Mouse (Mus musculus) MEL (cell line): Measurements from ENCODE around the gene Samd3. TPM values are rescaled to one million over a fixed set of nuclear protein-coding genes. Genes with fewer than 3 reads are reported as not detected.

Experiments
- DNase-seq: peaks from one replicate; pipeline ENCODE4 v3.0.0; 2011; ENCODE audit warnings: low read depth, low spot score
- H3K27ac ChIP-seq: 2 replicates; pipeline ENCODE4 v1.5.1; 2012; ENCODE audit warnings: low read depth, mild to moderate bottlenecking, control low read depth, low read length, moderate library complexity; ENCODE audit not compliant: control insufficient read depth
- H3K27me3 ChIP-seq, 2 experiments: fragments of 150-350 bp in 1 of 2; sonication (generic) in 1 of 2; 2 replicates each; pipeline ENCODE4 v1.6.1; 2012; ENCODE audit warnings: low read length in 2 of 2, mild to moderate bottlenecking in 2 of 2, improper control_type of control experiment in 1 of 2, moderate library complexity in 1 of 2; ENCODE audit not compliant: insufficient read depth in 2 of 2, control insufficient read depth in 1 of 2
- H3K36me3 ChIP-seq, 2 experiments: 2 replicates each; pipeline ENCODE4 v1.6.1; 2012 to 2014; ENCODE audit warnings: low read length in 2 of 2, improper control_type of control experiment in 1 of 2, inconsistent platforms in 1 of 2, mild to moderate bottlenecking in 1 of 2; ENCODE audit not compliant: insufficient read depth in 2 of 2, control insufficient read depth in 1 of 2
- H3K4me1 ChIP-seq, 2 experiments: fragments of 150-350 bp in 1 of 2; sonication (generic) in 1 of 2; 2 replicates each; pipeline ENCODE4 v1.6.1; 2012; ENCODE audit warnings: low read length in 2 of 2, improper control_type of control experiment in 1 of 2, mild to moderate bottlenecking in 1 of 2; ENCODE audit not compliant: insufficient read depth in 2 of 2, control insufficient read depth in 1 of 2
- H3K4me3 ChIP-seq, 2 experiments: fragments of 150-350 bp in 1 of 2; sonication (generic) in 1 of 2; 2 replicates each; pipeline ENCODE4 v1.5.1; 2012; ENCODE audit warnings: low read depth in 2 of 2, low read length in 2 of 2, mild to moderate bottlenecking in 2 of 2, moderate library complexity in 2 of 2, control low read depth in 1 of 2, improper control_type of control experiment in 1 of 2; ENCODE audit not compliant: control insufficient read depth in 1 of 2, insufficient read depth in 1 of 2
- H3K79me2 ChIP-seq: 2 replicates; pipeline ENCODE4 v1.6.1; 2012; ENCODE audit warnings: mild to moderate bottlenecking, low read length, moderate library complexity; ENCODE audit not compliant: control insufficient read depth, poor library complexity, insufficient read depth
- H3K9ac ChIP-seq: 2 replicates; pipeline ENCODE4 v1.6.1; 2012; ENCODE audit warnings: low read depth, mild to moderate bottlenecking, control low read depth, low read length, moderate library complexity; ENCODE audit not compliant: control insufficient read depth, poor library complexity, severe bottlenecking
- H3K9me3 ChIP-seq: fragments of 150-350 bp; sonication (generic); replicated peaks from 2 replicates; pipeline ENCODE4 v1.6.1; 2012; ENCODE audit warnings: mild to moderate bottlenecking, low read length, improper control_type of control experiment, moderate library complexity; ENCODE audit not compliant: insufficient read depth
- CHD1 ChIP-seq: IDR thresholded peaks from 2 replicates; pipeline ENCODE4 v1.6.1; 2012; ENCODE audit warnings: low read depth, mild to moderate bottlenecking, inconsistent platforms, low read length, improper control_type of control experiment
- ELF1 ChIP-seq: IDR thresholded peaks from 2 replicates; pipeline ENCODE4 v1.6.1; 2014; ENCODE audit warnings: low read depth, mild to moderate bottlenecking, inconsistent platforms, low read length, improper control_type of control experiment, moderate library complexity
- KAT2A ChIP-seq: conservative IDR thresholded peaks from 2 replicates; pipeline ENCODE4 v1.6.1; 2012; ENCODE audit warnings: low read depth, low read length, improper control_type of control experiment, inconsistent platforms
- MAFK ChIP-seq: IDR thresholded peaks from 2 replicates; pipeline ENCODE4 v1.6.1; 2011; ENCODE audit warnings: low read depth, mild to moderate bottlenecking, low read length, improper control_type of control experiment, borderline replicate concordance
- MAX ChIP-seq: IDR thresholded peaks from 2 replicates; pipeline ENCODE4 v1.6.1; 2011; ENCODE audit warnings: low read length, improper control_type of control experiment
- MAZ ChIP-seq: IDR thresholded peaks from 2 replicates; pipeline ENCODE4 v1.6.1; 2012; ENCODE audit warnings: low read depth, mild to moderate bottlenecking, inconsistent platforms, low read length, improper control_type of control experiment
- MEF2A ChIP-seq: IDR thresholded peaks from 2 replicates; pipeline ENCODE4 v1.6.1; 2014; ENCODE audit warnings: low read depth, mild to moderate bottlenecking, inconsistent platforms, low read length, improper control_type of control experiment; ENCODE audit not compliant: poor library complexity, insufficient replicate concordance, severe bottlenecking; ENCODE audit errors: extremely low read depth
- MYB ChIP-seq: IDR thresholded peaks from 2 replicates; pipeline ENCODE4 v1.6.1; 2011; ENCODE audit warnings: mild to moderate bottlenecking, low read depth, low read length, improper control_type of control experiment
- MYC ChIP-seq: IDR thresholded peaks from 2 replicates; pipeline ENCODE4 v1.6.1; 2011; ENCODE audit warnings: low read depth, mild to moderate bottlenecking, low read length, improper control_type of control experiment, moderate library complexity
- RAD21 ChIP-seq: IDR thresholded peaks from 2 replicates; pipeline ENCODE4 v1.6.1; 2011; ENCODE audit warnings: mild to moderate bottlenecking, low read depth, low read length, improper control_type of control experiment
- RCOR1 ChIP-seq: IDR thresholded peaks from 2 replicates; pipeline ENCODE4 v1.6.1; 2012; ENCODE audit warnings: low read depth, mild to moderate bottlenecking, inconsistent platforms, low read length, improper control_type of control experiment
- SIN3A ChIP-seq: IDR thresholded peaks from 2 replicates; pipeline ENCODE4 v1.6.1; 2012; ENCODE audit warnings: low read length, improper control_type of control experiment, inconsistent platforms
- TAL1 ChIP-seq: IDR thresholded peaks from 2 replicates; pipeline ENCODE4 v1.6.1; 2012; ENCODE audit warnings: mild to moderate bottlenecking, inconsistent platforms, low read length, moderate library complexity, mixed read lengths
- USF1 ChIP-seq: IDR thresholded peaks from 2 replicates; pipeline ENCODE4 v1.6.1; 2014; ENCODE audit warnings: low read depth, mild to moderate bottlenecking, inconsistent platforms, low read length, improper control_type of control experiment, moderate library complexity
- USF2 ChIP-seq, 2 experiments: IDR thresholded peaks; 2 replicates each; pipeline ENCODE4 v1.6.1; 2011 to 2012; ENCODE audit warnings: improper control_type of control experiment in 2 of 2, low read length in 2 of 2, borderline replicate concordance in 1 of 2, inconsistent platforms in 1 of 2, low read depth in 1 of 2, mild to moderate bottlenecking in 1 of 2; ENCODE audit not compliant: insufficient read depth in 1 of 2
- ZKSCAN1 ChIP-seq: IDR thresholded peaks from 2 replicates; pipeline ENCODE4 v1.6.1; 2012; ENCODE audit warnings: low read depth, mild to moderate bottlenecking, inconsistent platforms, low read length, improper control_type of control experiment, moderate library complexity
- ZNF384 ChIP-seq: IDR thresholded peaks from 2 replicates; pipeline ENCODE4 v1.6.1; 2012; ENCODE audit warnings: low read depth, mild to moderate bottlenecking, inconsistent platforms, low read length, improper control_type of control experiment
- polyA plus RNA-seq, 2 experiments: library from polyadenylated mRNA; stranded (reverse) in 1 of 2; unstranded in 1 of 2; fragments of >175 nt in 1 of 2; fragments of >200 nt in 1 of 2; gene quantifications; 2 replicates each; pipeline versions ENCODE4 v1.2.1 to v1.2.4; 2012; ENCODE audit warnings: low replicate concordance in 2 of 2, low read depth in 1 of 2; ENCODE audit not compliant: insufficient read length in 2 of 2, insufficient read depth in 1 of 2, missing spikeins in 1 of 2
- total RNA-seq: library from RNA; depleted of rRNA; stranded (reverse); fragments of 300-350 nt; gene quantifications from 2 replicates; pipeline ENCODE4 v1.2.3, GENCODE M21; 2012

Samd3 gene
- total and polyA plus RNA-seq, 3 experiments = not detected

GRCm38 (mm10) chr10:26287136-26287535 lies 57.6 kb downstream of the Samd3 start:
- TF ChIP-seq MAX = no peak
- no peak for TF ChIP-seq MAZ
- no peak for TF ChIP-seq RCOR1
- no peak for TF ChIP-seq RAD21
- TF ChIP-seq CHD1 = no peak
- TF ChIP-seq MYB = no peak
- TF ChIP-seq USF1 = no peak
- no peak for TF ChIP-seq TAL1
- TF ChIP-seq ZKSCAN1 = no peak
- no peak overlapping the region for H3K4me3 ChIP-seq
- no peaks in the 10 kb centered on the region for H3K9me3 ChIP-seq
- no peaks in the 10 kb centered on the region for H3K27me3 ChIP-seq
- H3K27ac ChIP-seq = no peak overlapping the region
- H3K36me3 ChIP-seq = no peaks in the 10 kb centered on the region
- DNase-seq = no peak
- H3K4me1 ChIP-seq = no peaks in the 10 kb centered on the region
- no peak overlapping the region for H3K9ac ChIP-seq
- H3K79me2 ChIP-seq = no peaks in the 10 kb centered on the region

GRCm38 (mm10) chr10:26297200-26297599 lies 67.7 kb downstream of the Samd3 start:
- TF ChIP-seq MEF2A = no peak
- TF ChIP-seq USF2 (IDR thresholded peaks at IDR 0.05; ENCODE audit: borderline replicate concordance in 1 of 2, insufficient read depth in 1 of 2, low read depth in 1 of 2, low read length in 2 of 2) = no peak
- TF ChIP-seq KAT2A = no peak
- no peak for TF ChIP-seq MAZ
- TF ChIP-seq ZNF384 = no peak
- no peak for TF ChIP-seq MAFK
- no peak for TF ChIP-seq MAX
- no peak for TF ChIP-seq ELF1
- no peak for TF ChIP-seq RCOR1
- TF ChIP-seq MYC = no peak
- TF ChIP-seq SIN3A = no peak
- no peak for DNase-seq
- Histone ChIP-seq H3K79me2 (no peaks in the 10 kb centered on the region), H3K4me3 (no peak overlapping the region), H3K4me1 (no peaks in the 10 kb centered on the region), H3K27me3 (no peaks in the 10 kb centered on the region), H3K9me3 (no peaks in the 10 kb centered on the region), H3K27ac (no peak overlapping the region), H3K36me3 (no peaks in the 10 kb centered on the region), H3K9ac (no peak overlapping the region)
